Mouse (Mus musculus): Measurements from ENCODE around the gene Ntf5. TPM values are rescaled to one million over a fixed set of nuclear protein-coding genes. Genes with fewer than 3 reads are reported as not detected.

Ntf5 gene
- polyA plus RNA-seq, 1 experiment from 2014 or later = 4.1 TPM

DNA sequence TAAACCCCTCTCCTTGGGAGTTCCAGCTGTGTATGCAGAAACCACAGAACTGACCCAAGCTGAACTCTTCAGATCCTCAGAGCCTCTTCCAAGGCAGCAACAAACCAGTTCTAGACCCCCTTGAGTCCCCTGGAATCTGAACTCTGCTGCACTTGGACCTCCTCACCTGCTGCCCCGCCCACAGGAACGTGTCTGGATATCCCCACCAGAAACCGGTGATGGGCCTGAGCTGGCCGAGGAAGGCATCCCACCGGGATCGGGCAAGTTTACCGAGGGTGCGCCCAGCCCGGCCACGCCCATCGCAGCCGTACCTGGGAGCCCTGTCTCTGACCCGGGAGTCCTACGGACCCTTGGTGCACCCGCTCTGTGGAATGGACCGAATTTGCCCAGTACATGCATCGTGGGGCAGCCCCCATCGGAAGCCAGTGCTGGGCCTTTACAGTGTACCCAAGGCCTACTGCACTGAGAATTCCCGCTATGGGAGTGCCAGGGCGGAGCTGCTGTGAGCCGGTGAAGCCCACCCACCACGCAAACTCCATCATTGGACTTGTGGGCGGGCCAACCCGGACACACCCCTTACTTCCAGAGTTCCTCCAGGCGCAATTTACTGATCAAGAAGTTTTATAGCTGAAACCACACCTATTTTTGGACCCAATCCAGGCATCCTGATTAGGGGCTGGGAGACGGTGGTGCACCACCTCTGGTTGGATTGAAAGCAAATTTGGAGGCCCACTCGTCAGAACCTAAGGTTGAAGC, 6.5 kb downstream of the Ntf5 start:
- H3K27ac ChIP-seq (ENCODE audit: low read length) = no peak overlapping the region
- peaks cover 18% of the 10 kb centered on the region; the same call in 1 of the 2 replicates for H3K4me1 ChIP-seq (ENCODE audit: control insufficient read depth, insufficient read depth, low read length)
- no peak overlapping the region for H3K9ac ChIP-seq (replicated peaks; ENCODE audit: low read depth, low read length)
- peak overlapping the region; percentile 13; the same call in 1 of the 2 replicates for H3K4me2 ChIP-seq (replicated peaks; ENCODE audit: low read depth, low read length)
- H3K27me3 ChIP-seq (ENCODE audit: control insufficient read depth, insufficient read depth, low read length) = peaks cover 6% of the 10 kb centered on the region; the same call in 1 of the 2 replicates
- H3K9me3 ChIP-seq (ENCODE audit: control insufficient read depth, low read depth, low read length) = no peaks in the 10 kb centered on the region
- no peak overlapping the region for H3K4me3 ChIP-seq (ENCODE audit: low read depth, low read length)
- no peak; the same call in 1 of the 2 replicates for ATAC-seq (ENCODE audit: insufficient number of reproducible peaks, insufficient read depth, low FRiP score, low read depth)
- 13% methylated on average over 27 of the region's 27 CpGs for WGBS
- peaks cover 45% of the 10 kb centered on the region for H3K36me3 ChIP-seq (ENCODE audit: control insufficient read depth, insufficient read depth, low read length)

DNA sequence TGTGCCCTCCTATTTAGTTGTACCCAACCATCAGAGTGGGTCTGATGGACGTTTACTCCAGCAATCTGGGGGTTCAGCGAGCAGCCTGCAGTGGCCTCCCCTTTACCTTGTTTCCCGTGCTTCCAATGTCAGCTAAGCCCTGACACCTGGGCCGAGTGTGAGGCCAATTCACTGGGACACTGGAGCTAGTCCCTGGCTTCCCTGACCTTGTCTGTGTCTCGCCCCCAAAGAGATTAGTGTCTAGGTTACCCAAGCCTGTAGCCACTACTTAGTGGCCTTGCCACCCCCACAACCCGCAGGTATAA, 7.1 kb downstream of the Ntf5 start, which contains the start of gene Lhb:
Lhb (plus strand) TSS at position 206 of the 305 bp plus-strand sequence.
- peak within 1 kb of the TSS; percentile 13; the same call in 1 of the 2 replicates for H3K4me2 ChIP-seq (replicated peaks; ENCODE audit: low read depth, low read length)
- no peaks in the 10 kb centered on the region for H3K9me3 ChIP-seq (ENCODE audit: control insufficient read depth, low read depth, low read length)
- no peak within 1 kb of the TSS for H3K9ac ChIP-seq (replicated peaks; ENCODE audit: low read depth, low read length)

DNA sequence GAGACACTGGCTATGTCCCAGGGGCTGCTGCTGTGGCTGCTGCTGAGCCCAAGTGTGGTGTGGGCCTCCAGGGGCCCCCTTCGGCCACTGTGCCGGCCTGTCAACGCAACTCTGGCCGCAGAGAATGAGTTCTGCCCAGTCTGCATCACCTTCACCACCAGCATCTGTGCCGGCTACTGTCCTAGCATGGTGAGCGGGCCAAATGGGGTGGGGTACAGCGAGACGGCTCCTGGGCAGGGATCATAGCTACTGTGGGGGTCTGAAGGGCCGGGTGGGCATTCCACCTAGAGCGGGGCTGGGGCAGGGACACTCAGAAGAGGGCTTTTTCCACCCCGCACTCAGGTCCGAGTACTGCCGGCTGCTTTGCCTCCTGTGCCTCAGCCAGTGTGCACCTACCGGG, 7.7 kb downstream of the Ntf5 start:
- 0 out of 2 replicates have a peak, but pooled peaks cover 4% of the 10 kb centered on the region for H3K27me3 ChIP-seq (ENCODE audit: control insufficient read depth, insufficient read depth, low read length)
- no peak overlapping the region for H3K27ac ChIP-seq (ENCODE audit: low read length)
- no peak overlapping the region for H3K4me2 ChIP-seq (replicated peaks; ENCODE audit: low read depth, low read length)
- no peak overlapping the region for H3K4me3 ChIP-seq (ENCODE audit: low read depth, low read length)
- peaks cover 14% of the 10 kb centered on the region; the same call in 1 of the 2 replicates for H3K4me1 ChIP-seq (ENCODE audit: control insufficient read depth, insufficient read depth, low read length)
- WGBS = 91% methylated on average over 14 of the region's 14 CpGs
- H3K9ac ChIP-seq (replicated peaks; ENCODE audit: low read depth, low read length) = no peak overlapping the region
- no peak for ATAC-seq (ENCODE audit: insufficient number of reproducible peaks, insufficient read depth, low FRiP score, low read depth)
- peaks cover 54% of the 10 kb centered on the region for H3K36me3 ChIP-seq (ENCODE audit: control insufficient read depth, insufficient read depth, low read length)
- H3K9me3 ChIP-seq (ENCODE audit: control insufficient read depth, low read depth, low read length) = no peaks in the 10 kb centered on the region

More for the DNA sequence above, 7.1 kb downstream of the Ntf5 start, which contains the start of gene Lhb:
- Histone ChIP-seq H3K27ac (ENCODE audit: low read length) (no peak within 1 kb of the TSS), H3K4me3 (ENCODE audit: low read depth, low read length) (no peak within 1 kb of the TSS), H3K4me1 (ENCODE audit: control insufficient read depth, insufficient read depth, low read length) (peaks cover 14% of the 10 kb centered on the region; the same call in 1 of the 2 replicates), H3K36me3 (ENCODE audit: control insufficient read depth, insufficient read depth, low read length) (peaks cover 50% of the 10 kb centered on the region), H3K27me3 (ENCODE audit: control insufficient read depth, insufficient read depth, low read length) (0 out of 2 replicates have a peak, but pooled peaks cover 4% of the 10 kb centered on the region)
- WGBS = 58% methylated on average over 6 of the region's 6 CpGs
- no peak for ATAC-seq (ENCODE audit: insufficient number of reproducible peaks, insufficient read depth, low FRiP score, low read depth)

DNA sequence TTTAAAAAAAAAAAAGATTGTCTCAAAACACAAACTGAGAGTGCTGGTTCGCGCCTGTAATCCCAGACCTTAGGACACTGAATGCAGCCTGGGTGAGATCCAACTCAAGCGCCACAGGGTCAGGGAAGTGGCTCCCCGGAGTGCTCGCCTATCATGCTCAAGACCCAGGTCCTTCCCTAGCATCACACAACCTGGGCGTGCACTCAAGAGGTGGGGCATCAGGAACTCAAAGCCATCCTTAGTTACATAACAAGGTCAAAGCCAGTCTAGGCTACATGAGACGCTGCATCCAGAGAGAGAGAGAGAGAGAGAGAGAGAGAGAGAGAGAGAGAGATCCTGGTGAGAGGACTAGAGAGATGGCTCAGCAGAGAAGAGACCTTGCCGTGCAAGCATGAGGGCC, 13.1 kb downstream of the Ntf5 start:
- WGBS = 94% methylated on average over 8 of the region's 8 CpGs
- H3K36me3 ChIP-seq (ENCODE audit: control insufficient read depth, insufficient read depth, low read length) = peaks cover 78% of the 10 kb centered on the region
- no peak for ATAC-seq (ENCODE audit: insufficient number of reproducible peaks, insufficient read depth, low FRiP score, low read depth)

DNA sequence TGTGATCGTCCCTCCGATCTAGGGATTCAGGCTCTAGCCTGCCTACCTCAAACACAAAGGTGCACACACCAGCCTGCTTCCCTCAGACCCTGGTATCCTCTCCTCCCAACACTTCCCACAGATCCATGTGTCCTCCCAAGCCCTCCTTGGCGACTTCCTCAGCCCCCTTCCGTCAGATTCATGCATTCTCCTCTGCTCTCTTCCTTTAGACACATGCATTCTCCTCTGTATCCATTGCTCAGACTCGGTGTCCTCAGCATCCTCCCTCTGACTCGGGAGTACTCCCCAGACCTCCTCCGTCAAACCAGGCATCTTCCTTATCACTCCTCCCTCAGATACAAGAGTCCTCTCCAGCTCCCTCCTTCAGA, 20.3 kb downstream of the Ntf5 start:
- H3K36me3 ChIP-seq (ENCODE audit: control insufficient read depth, insufficient read depth, low read length) = peaks cover 20% of the 10 kb centered on the region
- peak overlapping the region; percentile 84 for H3K27ac ChIP-seq (ENCODE audit: low read length)
- peak overlapping the region; percentile 98 for H3K4me2 ChIP-seq (replicated peaks; ENCODE audit: low read depth, low read length)
- no peaks in the 10 kb centered on the region for H3K27me3 ChIP-seq (ENCODE audit: control insufficient read depth, insufficient read depth, low read length)
- peaks cover 28% of the 10 kb centered on the region for H3K4me1 ChIP-seq (ENCODE audit: control insufficient read depth, insufficient read depth, low read length)
- ATAC-seq (ENCODE audit: insufficient number of reproducible peaks, insufficient read depth, low FRiP score, low read depth) = no peak
- no peaks in the 10 kb centered on the region for H3K9me3 ChIP-seq (ENCODE audit: control insufficient read depth, low read depth, low read length)
- H3K4me3 ChIP-seq (ENCODE audit: low read depth, low read length) = peak overlapping the region; percentile 88
- 2% methylated on average over 7 of the region's 7 CpGs for WGBS
- H3K9ac ChIP-seq (replicated peaks; ENCODE audit: low read depth, low read length) = peak overlapping the region; percentile 84

More for the DNA sequence above, 13.1 kb downstream of the Ntf5 start:
- H3K9me3 ChIP-seq (ENCODE audit: control insufficient read depth, low read depth, low read length) = no peaks in the 10 kb centered on the region
- H3K4me3 ChIP-seq (ENCODE audit: low read depth, low read length) = no peak overlapping the region
- no peak overlapping the region for H3K4me2 ChIP-seq (replicated peaks; ENCODE audit: low read depth, low read length)
- no peaks in the 10 kb centered on the region for H3K4me1 ChIP-seq (ENCODE audit: control insufficient read depth, insufficient read depth, low read length)
- no peak overlapping the region for H3K9ac ChIP-seq (replicated peaks; ENCODE audit: low read depth, low read length)
- no peak overlapping the region for H3K27ac ChIP-seq (ENCODE audit: low read length)
- no peaks in the 10 kb centered on the region for H3K27me3 ChIP-seq (ENCODE audit: control insufficient read depth, insufficient read depth, low read length)

DNA sequence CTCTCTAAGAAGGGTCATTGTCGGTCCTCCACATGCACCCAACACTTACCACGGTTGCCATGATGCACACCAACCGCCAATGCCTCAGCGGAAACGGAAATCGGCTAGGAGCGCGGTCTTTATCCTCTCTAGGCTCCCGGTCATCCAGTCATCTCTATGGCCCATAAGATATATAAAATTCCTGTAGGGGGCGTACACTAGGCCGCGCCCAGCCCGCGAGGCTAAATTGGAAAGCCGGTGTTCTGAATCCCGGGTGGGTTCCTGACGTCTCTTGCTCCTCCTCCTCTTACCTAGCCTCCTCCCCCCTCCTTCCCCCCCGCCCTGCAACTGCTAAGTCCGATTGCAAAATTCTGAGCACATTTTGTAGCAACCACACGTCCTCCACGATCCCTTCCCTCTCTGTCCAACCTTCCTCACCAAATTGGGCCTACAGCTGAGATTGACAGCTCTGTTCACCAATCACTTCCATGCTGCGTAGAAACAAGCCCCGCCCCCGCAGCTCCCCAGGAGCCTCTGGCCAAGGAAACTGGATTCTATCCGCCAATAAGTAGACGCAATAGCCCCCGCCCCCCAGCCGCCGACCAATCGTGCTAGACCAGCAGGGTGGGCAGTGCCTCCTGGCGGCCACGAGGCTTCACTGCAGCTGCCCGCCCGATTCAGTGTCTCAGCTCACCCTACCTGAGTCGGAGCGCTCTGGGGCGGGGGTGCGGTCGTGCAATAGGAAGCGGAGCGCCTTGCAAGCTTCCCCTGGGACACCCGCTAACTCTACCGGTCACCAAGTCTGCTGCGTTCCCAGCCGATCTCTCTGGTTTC, 20.9 kb downstream of the Ntf5 start, which contains the start of gene Gys1:
Gys1 (plus strand) TSS at position 642 of the 813 bp plus-strand sequence.
- Histone ChIP-seq H3K9me3 (ENCODE audit: control insufficient read depth, low read depth, low read length) (no peaks in the 10 kb centered on the region), H3K4me1 (ENCODE audit: control insufficient read depth, insufficient read depth, low read length) (peaks cover 28% of the 10 kb centered on the region), H3K9ac (replicated peaks; ENCODE audit: low read depth, low read length) (peak within 1 kb of the TSS; percentile 84), H3K4me2 (replicated peaks; ENCODE audit: low read depth, low read length) (peak within 1 kb of the TSS; percentile 98), H3K27me3 (ENCODE audit: control insufficient read depth, insufficient read depth, low read length) (no peaks in the 10 kb centered on the region), H3K4me3 (ENCODE audit: low read depth, low read length) (peak within 1 kb of the TSS; percentile 88), H3K36me3 (ENCODE audit: control insufficient read depth, insufficient read depth, low read length) (peaks cover 15% of the 10 kb centered on the region), H3K27ac (ENCODE audit: low read length) (peak within 1 kb of the TSS; percentile 84)
- peak; percentile 96 for ATAC-seq (ENCODE audit: insufficient number of reproducible peaks, insufficient read depth, low FRiP score, low read depth)
- WGBS = under 1% methylated on average over 45 of the region's 45 CpGs

DNA sequence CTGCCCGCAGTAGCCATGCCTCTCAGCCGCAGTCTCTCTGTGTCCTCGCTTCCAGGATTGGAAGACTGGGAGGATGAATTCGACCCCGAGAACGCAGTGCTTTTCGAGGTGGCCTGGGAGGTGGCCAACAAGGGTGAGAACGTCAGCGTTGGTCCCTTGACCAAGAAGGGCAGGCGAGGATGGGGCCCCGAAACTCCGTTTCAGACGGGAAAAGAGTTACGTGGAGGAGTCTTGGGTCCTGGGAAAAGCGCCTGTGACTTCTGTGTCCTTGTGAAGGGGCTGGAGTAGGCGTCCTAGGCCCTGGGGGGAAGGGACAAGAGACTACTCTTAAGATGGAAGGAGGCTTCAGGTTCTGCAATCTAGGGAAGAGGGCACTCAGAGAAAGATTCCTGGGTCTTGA, 21.5 kb downstream of the Ntf5 start:
- Histone ChIP-seq H3K27me3 (ENCODE audit: control insufficient read depth, insufficient read depth, low read length) (no peaks in the 10 kb centered on the region), H3K9ac (replicated peaks; ENCODE audit: low read depth, low read length) (peak overlapping the region; percentile 67), H3K4me1 (ENCODE audit: control insufficient read depth, insufficient read depth, low read length) (peaks cover 28% of the 10 kb centered on the region), H3K27ac (ENCODE audit: low read length) (peak overlapping the region; percentile 68), H3K4me2 (replicated peaks; ENCODE audit: low read depth, low read length) (peak overlapping the region; percentile 90), H3K36me3 (ENCODE audit: control insufficient read depth, insufficient read depth, low read length) (peaks cover 9% of the 10 kb centered on the region), H3K9me3 (ENCODE audit: control insufficient read depth, low read depth, low read length) (no peaks in the 10 kb centered on the region), H3K4me3 (ENCODE audit: low read depth, low read length) (peak overlapping the region; percentile 88)
- ATAC-seq (ENCODE audit: insufficient number of reproducible peaks, insufficient read depth, low FRiP score, low read depth) = 0 out of 2 replicates have a peak, but pooled peaks have one; percentile 3
- 2% methylated on average over 16 of the region's 16 CpGs for WGBS

DNA sequence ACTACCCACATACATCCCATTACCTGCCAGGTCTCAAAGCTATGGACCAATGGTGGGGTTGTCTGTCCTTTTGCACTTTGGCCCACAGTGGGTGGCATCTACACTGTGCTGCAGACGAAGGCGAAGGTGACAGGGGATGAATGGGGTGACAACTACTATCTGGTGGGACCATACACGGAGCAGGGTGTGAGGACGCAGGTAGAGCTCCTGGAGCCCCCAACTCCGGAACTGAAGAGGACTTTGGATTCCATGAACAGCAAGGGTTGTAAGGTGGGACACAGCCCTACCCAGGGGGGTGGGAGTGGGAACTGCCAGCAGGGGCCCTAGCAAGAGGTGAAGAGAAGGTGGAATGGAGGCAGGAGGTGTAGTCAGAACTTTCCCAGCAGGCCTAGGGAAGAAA, 22.9 kb downstream of the Ntf5 start:
- Histone ChIP-seq H3K4me3 (ENCODE audit: low read depth, low read length) (no peak overlapping the region), H3K36me3 (ENCODE audit: control insufficient read depth, insufficient read depth, low read length) (peaks cover 6% of the 10 kb centered on the region), H3K9ac (replicated peaks; ENCODE audit: low read depth, low read length) (no peak overlapping the region), H3K4me1 (ENCODE audit: control insufficient read depth, insufficient read depth, low read length) (peaks cover 28% of the 10 kb centered on the region), H3K9me3 (ENCODE audit: control insufficient read depth, low read depth, low read length) (no peaks in the 10 kb centered on the region), H3K4me2 (replicated peaks; ENCODE audit: low read depth, low read length) (no peak overlapping the region), H3K27ac (ENCODE audit: low read length) (no peak overlapping the region), H3K27me3 (ENCODE audit: control insufficient read depth, insufficient read depth, low read length) (no peaks in the 10 kb centered on the region)
- WGBS = 85% methylated on average over 5 of the region's 5 CpGs
- no peak for ATAC-seq (ENCODE audit: insufficient number of reproducible peaks, insufficient read depth, low FRiP score, low read depth)
